Mouse (Mus musculus): ENCODE results near the gene Ephb4. TPM values are rescaled to one million over a fixed set of nuclear protein-coding genes. Genes with fewer than 3 reads are reported as not detected.

The Ephb4 gene
- total RNA-seq, 1 experiment from 2014 or later, result 65.1 TPM

Other genes starting within 250 kb of the Ephb4 start
- gene Trim56, start 233.9 kb upstream of the Ephb4 start, total RNA-seq (2021), result 38.1 and 39.8 TPM in 2 replicates
- gene Muc3, start 200.8 kb upstream of the Ephb4 start, total RNA-seq (2021), result not detected in 2 replicates
- gene Muc3a, start 137.7 kb upstream of the Ephb4 start, total RNA-seq (2021), result 0.19 and 0.98 TPM in 2 replicates
- gene Ache, start 62.6 kb upstream of the Ephb4 start, total RNA-seq (2021), result 10.3 and 17.4 TPM in 2 replicates
- gene Ufsp1, start 55.5 kb upstream of the Ephb4 start, total RNA-seq (2021), result 8.0 and 11.9 TPM in 2 replicates
- gene Srrt, start 42.4 kb upstream of the Ephb4 start, total RNA-seq (2021), result 139 and 168 TPM in 2 replicates
- gene Trip6, start 35.7 kb upstream of the Ephb4 start, total RNA-seq (2021), result 29.2 and 34.7 TPM in 2 replicates
- gene Slc12a9, start 16.5 kb upstream of the Ephb4 start, total RNA-seq (2021), result 9.4 and 13.0 TPM in 2 replicates
- gene Zan, start 127.0 kb downstream of the Ephb4 start, total RNA-seq (2021), result not detected in 2 replicates
- 22.3 and 26.2 TPM in 2 replicates for gene Pop7, start 152.4 kb downstream of the Ephb4 start, total RNA-seq (2021)
- 30.5 and 36.6 TPM in 2 replicates for gene Gigyf1, start 168.4 kb downstream of the Ephb4 start, total RNA-seq (2021)
- gene Epo, start 183.1 kb downstream of the Ephb4 start, total RNA-seq (2021), result not detected in 2 replicates
- 574 and 611 TPM in 2 replicates for gene Gnb2, start 183.4 kb downstream of the Ephb4 start, total RNA-seq (2021)
- 2.8 and 3.8 TPM in 2 replicates for gene Actl6b, start 203.4 kb downstream of the Ephb4 start, total RNA-seq (2021)
- gene Tfr2, start 219.7 kb downstream of the Ephb4 start, total RNA-seq (2021), result 1.4 and 26.4 TPM in 2 replicates